Mouse (Mus musculus): ENCODE data around the gene Pih1d2.
A peak's percentile ranks its signal among the peaks of the same experiment; 100 is the strongest.

Gene Pih1d2

GRCm38 (mm10) chr9:50616766-50617603 lies at the start of gene Pih1d2, which contains the start of gene Nkapd1:
Pih1d2 (plus strand) TSS chr9:50617321.
Nkapd1 (minus strand) TSS chr9:50617464.
- peak; percentile 88 for DNase-seq

DNA sequence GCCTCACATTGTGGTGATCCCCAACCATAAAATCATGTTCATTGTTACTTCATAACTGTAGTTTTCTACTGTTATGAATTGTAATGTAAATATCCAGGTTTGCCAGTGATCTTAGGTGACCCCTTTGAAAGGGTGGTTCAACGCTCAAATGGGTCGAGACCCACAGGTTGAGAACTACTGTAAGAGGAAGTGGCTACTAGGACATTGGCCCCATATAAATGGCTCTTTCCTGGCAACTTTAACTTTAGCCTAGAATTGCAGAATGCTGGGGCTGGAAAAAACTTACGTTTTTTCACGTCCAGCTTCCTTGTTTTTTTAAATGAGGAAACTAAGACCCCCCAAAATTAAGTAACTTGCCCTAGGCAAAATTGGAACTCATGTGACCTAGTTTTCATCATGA lies 49.7 kb upstream of the Pih1d2 start:
- DNase-seq = no peak

DNA sequence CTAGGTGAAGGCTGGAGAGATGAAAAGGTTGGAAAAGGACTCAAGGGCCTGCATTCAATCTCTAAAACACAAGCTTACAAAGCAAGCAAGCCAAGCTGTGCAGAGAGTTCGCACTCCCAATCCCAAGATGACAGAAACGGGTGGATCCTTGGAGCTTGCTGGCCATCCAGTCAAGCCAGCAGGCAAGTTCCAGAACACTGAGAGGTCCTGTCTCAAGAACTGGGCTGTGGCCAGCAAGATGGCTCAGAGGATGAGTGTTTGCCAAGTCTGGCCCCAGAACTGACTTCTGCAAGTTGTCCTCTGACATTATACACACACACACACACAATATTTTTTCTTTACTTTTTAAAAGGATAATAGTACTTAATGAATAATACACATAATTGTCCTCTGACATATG lies 49.2 kb upstream of the Pih1d2 start:
- DNase-seq = no peak

- no peak for DNase-seq
Observed at GRCm38 (mm10) chr9:50569599-50570525, 47.3 kb upstream of the Pih1d2 start.

DNA sequence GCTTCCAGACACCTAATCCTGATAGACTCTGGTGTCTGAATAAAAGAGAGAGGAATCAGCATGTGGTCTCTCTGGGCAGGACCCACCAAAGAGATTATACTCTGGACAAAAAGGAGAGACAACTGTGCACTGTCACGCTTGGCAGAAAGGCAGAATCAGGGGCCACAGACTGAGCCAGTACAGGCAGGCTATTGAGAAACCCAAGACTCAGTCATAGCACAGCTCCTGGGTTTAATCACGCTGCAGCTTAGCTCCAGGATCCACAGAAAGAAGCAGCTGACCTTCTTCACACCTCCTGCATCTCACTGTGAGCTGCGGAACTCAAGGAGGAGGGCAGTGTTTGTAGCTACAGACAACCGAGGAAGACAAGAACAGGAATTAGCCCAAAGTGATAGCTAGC lies 36.8 kb upstream of the Pih1d2 start:
- DNase-seq = no peak

- DNase-seq = no peak
Observed at GRCm38 (mm10) chr9:50585145-50585818, 31.8 kb upstream of the Pih1d2 start.

GRCm38 (mm10) chr9:50586955-50587354 lies 30.2 kb upstream of the Pih1d2 start:
- no peak for DNase-seq

DNA sequence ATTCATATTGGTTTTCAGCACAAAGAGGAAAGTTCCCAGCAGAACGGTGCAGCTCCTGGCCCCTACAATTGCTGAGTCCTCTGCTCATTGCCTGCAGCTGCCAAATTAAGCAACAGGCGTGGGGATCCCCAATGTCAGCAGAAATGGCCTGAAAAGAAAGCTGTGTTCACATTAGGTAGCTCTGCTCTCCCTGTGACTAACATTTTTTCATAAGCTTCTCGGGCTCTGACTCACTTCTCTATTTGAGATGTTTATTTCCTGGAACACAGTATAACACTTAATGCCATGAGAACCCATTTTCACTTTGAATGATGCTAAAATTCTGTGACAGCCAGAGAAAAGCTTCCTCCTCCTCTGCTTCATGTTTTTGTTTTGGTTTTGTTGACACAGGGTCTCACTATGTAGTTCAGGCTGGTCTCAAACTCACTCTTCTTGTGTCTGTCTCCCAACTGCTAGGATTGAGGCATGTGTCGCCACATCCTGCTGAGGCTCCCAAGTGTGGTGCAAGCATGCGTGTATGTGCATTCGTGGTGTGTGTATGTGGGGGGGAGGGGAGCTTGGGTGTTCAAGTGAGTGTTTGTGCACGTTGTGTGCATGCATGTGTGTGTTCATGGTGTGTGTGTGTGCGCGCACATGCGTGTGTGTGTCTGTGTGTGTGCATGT lies 26.1 kb upstream of the Pih1d2 start:
- DNase-seq = peak; percentile 25

GRCm38 (mm10) chr9:50592955-50593354 lies 24.2 kb upstream of the Pih1d2 start:
- DNase-seq = no peak

DNA sequence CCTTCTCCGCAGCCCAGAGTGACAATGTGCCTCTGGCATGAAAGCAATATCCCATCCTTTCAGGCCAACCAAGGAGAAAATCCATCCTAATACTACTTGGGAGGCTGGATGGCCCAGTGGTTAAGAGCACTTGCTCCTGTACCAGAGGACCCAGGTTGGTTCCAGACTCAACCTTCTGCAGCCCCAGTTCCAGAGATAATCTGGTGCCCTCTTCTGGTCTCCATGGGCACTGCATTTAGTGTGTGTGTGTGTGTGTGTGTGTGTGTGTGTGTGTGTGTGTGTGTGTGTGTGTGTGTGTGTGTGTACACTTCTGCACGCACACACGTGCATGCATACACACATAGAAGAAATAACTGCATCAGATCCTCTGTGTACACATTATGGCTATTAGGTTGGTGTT lies 23.6 kb upstream of the Pih1d2 start:
- peak; percentile 75 for DNase-seq

DNA sequence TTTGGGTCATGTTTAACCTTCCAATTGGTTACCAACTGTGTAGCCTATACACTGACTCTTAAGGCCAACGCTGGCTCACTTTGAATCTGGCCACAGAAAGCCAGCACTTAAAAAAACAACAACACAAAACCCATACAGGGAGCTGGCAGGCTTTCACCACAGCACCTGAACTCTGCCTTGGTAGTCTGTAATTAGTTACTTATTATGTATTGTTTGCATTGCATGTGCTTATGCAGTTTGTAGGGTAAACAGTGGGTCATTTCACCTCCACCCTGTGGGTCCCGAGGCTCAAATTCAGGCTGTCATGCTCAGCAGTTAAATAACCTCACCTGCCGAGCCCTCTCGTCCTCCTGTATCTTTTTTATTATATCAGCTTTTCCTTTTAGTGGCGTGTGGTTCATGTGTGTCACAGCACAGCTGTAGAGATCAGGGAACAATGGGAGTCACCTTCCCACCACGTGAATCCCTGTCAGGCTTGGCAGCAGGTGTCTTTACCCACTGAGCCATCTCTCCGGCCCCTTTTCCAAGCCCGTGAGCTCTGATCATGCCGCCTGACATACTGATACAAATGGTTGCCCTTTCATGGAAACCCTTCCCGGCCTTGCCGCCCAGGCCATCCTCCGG lies 22.2 kb upstream of the Pih1d2 start:
- DNase-seq = no peak

- DNase-seq = no peak
Observed at GRCm38 (mm10) chr9:50596973-50597372, 20.1 kb upstream of the Pih1d2 start.

GRCm38 (mm10) chr9:50601536-50601935 lies 15.6 kb upstream of the Pih1d2 start:
- DNase-seq = no peak

DNA sequence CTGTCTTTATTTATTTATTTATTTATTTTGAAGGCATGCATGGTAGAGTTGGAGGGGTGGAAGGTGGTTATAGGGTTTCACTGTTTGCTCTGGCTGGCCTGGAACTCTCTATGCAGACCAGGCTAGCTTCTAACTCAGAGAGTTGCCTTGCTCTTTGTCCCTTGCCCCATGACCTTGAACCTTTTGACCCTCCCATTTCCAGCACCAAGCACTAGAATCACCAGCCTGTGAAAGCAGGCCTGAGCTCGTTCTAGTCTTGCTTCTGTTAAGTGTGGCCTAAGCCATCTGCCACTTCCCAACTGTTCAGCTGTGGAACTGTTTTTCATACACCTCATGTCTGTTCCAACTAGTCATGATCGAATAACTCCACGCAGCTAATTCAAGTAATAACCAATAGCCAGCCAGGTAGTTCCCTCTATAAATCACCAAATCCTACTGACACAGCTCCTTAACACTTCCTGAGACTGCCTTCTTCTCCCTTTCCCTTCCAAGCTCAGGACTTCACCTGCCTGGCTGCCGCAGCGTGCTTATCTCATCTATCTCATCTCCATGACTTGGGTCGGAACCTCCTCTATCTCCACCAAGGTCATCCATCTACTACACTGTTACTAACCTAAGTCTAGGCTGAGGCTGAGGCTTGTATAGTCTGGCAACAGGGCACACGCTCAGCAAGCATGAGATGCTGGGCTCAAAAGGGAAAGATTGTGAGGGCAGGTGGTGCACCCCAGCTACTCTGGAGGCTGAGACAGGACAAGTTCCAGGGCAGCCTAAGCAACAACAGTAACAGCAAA lies 14.9 kb upstream of the Pih1d2 start:
- DNase-seq = no peak

GRCm38 (mm10) chr9:50603189-50603997 lies 13.7 kb upstream of the Pih1d2 start, which contains the start of the genes Sdhd and Timm8b:
Sdhd (minus strand) TSS chr9:50603812.
Timm8b (plus strand) TSS chr9:50603910.
- DNase-seq = peak; percentile 93

- no peak for DNase-seq
Observed at GRCm38 (mm10) chr9:50603998-50604324, 13.2 kb upstream of the Pih1d2 start.

DNA sequence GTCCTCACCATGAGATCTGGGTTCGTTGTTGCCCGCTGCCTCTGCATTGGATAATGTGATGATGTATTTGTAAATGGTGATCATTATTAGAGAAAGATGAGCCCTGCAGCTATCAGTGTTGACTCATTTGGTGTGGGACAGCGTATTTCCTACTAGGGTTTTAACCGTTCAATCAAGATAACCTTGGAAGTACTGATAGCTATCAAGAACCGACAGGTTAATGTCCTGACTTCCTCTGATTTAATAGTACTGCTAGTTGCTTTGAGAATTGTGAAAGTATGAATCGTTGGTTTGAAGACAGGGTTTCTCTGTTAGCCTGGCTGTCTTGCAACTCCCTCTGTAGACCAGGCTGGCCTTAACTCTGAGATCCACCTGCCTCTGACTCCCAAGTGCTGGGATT lies 12.8 kb upstream of the Pih1d2 start:
- no peak for DNase-seq

- no peak for DNase-seq
Observed at GRCm38 (mm10) chr9:50612115-50612514, 5.0 kb upstream of the Pih1d2 start.

DNA sequence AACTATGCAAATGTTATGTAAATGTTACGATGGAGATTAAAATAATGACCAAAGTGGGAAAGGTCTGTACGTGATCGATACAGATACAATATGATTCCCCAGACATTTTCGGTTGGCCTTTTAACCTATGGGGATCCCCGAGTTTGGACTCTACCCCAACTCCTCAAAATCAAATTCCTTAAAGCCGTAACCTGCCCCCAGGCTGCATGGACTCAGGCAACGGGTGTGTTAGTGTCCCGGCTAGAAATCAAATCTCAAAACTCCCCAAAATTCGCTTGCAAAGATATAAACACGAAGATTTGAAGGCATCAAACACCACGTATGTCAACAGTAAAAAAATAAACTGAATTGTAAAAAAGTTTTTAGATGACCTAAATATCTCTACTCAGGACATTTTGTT lies 960 bp upstream of the Pih1d2 start:
- DNase-seq = no peak

DNA sequence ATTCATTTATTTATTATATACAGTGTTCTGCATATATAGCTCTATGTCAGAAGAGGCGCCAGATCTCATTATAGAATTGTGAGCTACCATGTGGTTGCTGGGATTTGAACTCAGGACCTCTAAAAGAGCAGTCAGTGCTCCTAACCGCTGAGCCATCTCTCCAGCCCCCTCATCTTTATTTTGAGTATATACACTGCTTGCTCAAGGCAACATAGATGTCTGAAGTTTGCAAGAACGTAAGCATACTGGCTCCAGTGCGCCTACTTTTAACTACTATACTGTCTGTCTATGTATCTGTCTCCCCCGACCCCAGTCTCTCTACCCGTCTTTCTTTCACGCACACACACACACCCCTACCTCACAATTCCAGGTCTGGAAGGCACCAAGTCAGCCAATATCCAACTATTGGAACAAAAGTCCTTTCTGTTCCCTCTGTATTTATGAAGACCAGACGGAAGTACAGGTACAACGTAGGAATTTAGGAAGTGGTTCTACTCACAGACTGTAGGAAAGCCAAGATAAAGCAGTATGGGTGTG lies 741 bp downstream of the Pih1d2 start:
- DNase-seq = no peak

Data from thymus, postnatal 4 days (tissue).